Mouse (Mus musculus) left cerebral cortex, postnatal 14 days (tissue): ENCODE measurements at regions not wholly inside any gene's neighbourhood (a gene's known extent, or its start where the extent isn't known, plus 50 kb on each side); places are given as distances from the start of the nearest gene placed in this dataset.
A peak's percentile ranks its signal among the peaks of the same experiment; 100 is the strongest.

ENCODE experiments used
- DNase-seq, 2 experiments: peaks; one replicate each; pipeline ENCODE4 v3.0.0; 2021 to 2022; ENCODE audit warnings: low spot score in 2 of 2, mixed read lengths in 1 of 2
- intact Hi-C: fragments of 180-260 bp; cut with DNase I; formaldehyde crosslinking; loops from one replicate; pipeline ENCODE4 v1.15.1; 2025
- microRNA-seq, 2 experiments: library from miRNA; unstranded; fragments of <30 nt; microRNA quantifications; one replicate each; pipeline ENCODE4 v1.2.0; 2022

GRCm38 (mm10) chr16:13487659-13488058, 180.3 kb downstream of the Parn start:
- intact Hi-C loops = no loop called here
- no peak for DNase-seq

- DNase-seq = peak in 1 of 2 experiments; percentile 48
- intact Hi-C loops = no loop called here
These were observed 181.4 kb downstream of the Parn start for GRCm38 (mm10) chr16:13486571-13486970.

- intact Hi-C loops = no loop called here
These were observed 187.7 kb downstream of the Parn start for GRCm38 (mm10) chr16:13480221-13480620.

GRCm38 (mm10) chr16:13476653-13477052, 191.3 kb downstream of the Parn start:
- intact Hi-C loops = no loop called here

More at GRCm38 (mm10) chr16:13480221-13480620, 187.7 kb downstream of the Parn start:
- no peak for DNase-seq

GRCm38 (mm10) chr16:13474956-13475355, 193.0 kb downstream of the Parn start:
- intact Hi-C loops = no loop called here
- DNase-seq = no peak

More at GRCm38 (mm10) chr16:13476653-13477052, 191.3 kb downstream of the Parn start:
- no peak for DNase-seq

- intact Hi-C loops = no loop called here
- no peak for DNase-seq
These were observed 193.7 kb downstream of the Parn start for GRCm38 (mm10) chr16:13474274-13474673.

GRCm38 (mm10) chr16:13467139-13467538, 200.8 kb downstream of the Parn start:
- DNase-seq = peak; percentile 48 to 69
- intact Hi-C loops = no loop called here

Small RNA genes lying in the stretch of these regions (microRNA-seq; reads per million reads assigned to microRNA genes)
- 0 reads per million in 2 experiments for gene Mir6365
